Mouse (Mus musculus): ENCODE data around the gene Map4k1.

Map4k1 gene

DNA sequence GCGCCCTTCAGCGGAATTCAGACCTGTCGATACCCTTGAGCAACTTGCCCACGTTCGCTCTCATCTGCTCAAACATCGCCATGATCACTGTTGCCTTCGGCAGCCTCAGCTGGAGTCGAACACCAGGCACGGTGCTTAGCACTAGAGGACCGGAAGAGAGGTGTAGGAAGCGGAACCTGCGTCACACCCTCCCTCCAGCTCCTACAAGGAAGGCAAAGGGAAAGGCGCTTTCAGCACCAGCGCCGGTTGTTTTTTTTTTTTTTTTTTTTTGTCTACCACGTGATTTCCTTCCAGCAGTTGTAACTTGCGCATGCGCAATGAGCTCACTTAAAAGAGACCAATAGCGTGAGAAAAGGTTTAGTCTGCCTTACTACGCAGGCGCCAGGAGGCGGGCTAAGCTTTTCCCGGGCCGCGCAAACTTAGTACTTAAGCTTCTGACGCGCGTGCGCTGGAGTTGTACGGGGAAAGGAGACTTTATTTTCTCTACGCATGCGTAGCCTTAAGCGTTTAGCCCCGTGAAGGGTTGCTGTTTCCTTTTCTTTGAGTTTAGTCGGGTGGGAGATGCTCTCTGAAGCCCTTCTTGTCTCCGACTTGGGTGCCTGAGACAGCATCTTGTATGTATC, at the start of gene Map4k1, which contains the start of gene Eif3k:
Map4k1 (plus strand) TSS at position 400 of the 623 bp plus-strand sequence.
Eif3k (minus strand) TSS at position 214 of the 623 bp plus-strand sequence.
- ATAC-seq (ENCODE audit: insufficient number of reproducible peaks, low FRiP score, low TSS enrichment): peak; percentile 96

DNA sequence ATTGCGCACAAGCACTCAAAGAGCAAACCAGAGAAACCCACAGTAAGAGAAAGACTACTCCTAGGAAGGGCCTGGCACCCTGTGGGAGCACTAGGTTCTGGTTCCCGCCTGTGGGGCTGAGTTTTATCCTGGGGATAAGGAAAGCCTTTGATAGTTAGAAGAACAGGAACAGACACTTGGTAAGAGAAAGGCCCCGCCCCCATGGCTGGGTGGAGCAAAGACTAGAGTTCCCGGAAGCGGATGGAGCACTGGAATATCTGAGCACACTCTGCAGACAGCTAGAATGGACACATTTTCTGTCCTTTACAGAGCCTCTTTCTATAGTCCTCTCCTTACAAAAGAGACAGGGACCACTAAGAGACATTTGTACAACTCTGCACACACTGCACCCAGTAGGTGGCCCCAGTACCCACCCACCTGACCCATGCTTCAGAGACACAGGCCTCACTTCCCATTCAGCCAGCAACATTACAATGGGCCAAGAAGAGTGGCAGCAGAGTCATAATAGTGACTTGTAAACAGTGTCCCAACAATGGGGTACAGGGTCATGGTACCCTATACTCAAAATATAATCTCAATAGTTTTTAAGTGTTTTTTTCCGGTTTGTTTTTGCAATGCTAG, 49.3 kb upstream of the Map4k1 start:
- ATAC-seq (ENCODE audit: insufficient number of reproducible peaks, low FRiP score, low TSS enrichment): no peak

DNA sequence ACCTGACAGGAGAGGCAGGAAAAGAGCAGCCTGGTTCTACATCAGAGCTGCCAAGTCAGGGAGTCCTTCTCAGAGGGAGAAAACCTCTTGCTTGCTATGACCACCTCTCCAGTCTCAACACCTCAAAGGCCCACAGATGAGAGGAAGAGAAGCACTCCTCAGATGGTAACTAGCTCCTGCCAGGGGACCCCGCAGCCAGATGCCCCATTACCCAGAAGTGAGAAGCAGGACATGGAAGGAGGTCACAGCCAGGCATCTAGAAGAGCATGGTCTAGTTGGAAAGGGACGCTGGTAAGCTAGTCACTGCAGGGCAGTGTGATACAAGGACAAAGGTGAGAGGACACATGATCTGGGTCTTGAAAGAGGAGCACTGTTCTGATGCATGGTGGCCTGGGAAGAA, 48.0 kb upstream of the Map4k1 start:
- no peak for ATAC-seq (ENCODE audit: insufficient number of reproducible peaks, low FRiP score, low TSS enrichment)

DNA sequence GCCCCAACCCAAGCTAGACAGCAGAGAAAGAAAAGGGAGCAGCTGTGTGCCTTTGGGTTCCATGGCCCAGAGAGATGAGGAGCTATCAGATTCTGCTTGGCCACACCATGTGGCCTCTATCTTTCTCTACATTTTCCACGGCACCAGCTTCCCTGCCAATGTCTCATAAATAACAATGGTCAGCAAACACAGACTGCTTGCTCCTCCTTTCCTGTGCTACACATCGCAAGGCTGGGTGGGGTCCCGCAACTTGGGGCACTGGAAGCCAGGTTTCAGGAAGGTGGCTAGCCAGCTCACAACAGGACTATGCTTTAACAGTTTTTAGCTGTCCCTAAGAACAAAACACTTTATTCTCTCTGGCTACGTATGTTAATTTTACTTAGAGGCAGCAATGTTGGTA, 45.1 kb upstream of the Map4k1 start:
- no peak for ATAC-seq (ENCODE audit: insufficient number of reproducible peaks, low FRiP score, low TSS enrichment)

DNA sequence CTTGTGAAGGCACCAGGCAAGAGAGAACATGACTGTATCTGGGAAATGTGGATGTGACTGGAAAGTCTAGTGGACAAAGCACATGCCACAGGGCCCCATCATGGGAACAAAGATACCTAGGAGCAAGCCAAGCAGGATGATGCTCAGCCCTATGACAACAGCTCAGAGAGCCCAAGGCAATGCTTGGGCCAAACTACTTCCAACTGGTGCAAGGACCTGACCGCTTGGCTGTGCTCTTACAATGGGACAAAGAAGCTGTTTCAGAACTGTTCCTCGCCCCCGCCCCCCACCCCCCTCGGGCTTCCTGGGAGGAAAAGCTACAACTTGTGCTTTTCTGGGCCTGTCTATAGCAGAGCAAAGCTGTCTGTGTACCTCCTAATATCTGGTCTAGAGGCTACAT, 43.2 kb upstream of the Map4k1 start:
- ATAC-seq (ENCODE audit: insufficient number of reproducible peaks, low FRiP score, low TSS enrichment): no peak

DNA sequence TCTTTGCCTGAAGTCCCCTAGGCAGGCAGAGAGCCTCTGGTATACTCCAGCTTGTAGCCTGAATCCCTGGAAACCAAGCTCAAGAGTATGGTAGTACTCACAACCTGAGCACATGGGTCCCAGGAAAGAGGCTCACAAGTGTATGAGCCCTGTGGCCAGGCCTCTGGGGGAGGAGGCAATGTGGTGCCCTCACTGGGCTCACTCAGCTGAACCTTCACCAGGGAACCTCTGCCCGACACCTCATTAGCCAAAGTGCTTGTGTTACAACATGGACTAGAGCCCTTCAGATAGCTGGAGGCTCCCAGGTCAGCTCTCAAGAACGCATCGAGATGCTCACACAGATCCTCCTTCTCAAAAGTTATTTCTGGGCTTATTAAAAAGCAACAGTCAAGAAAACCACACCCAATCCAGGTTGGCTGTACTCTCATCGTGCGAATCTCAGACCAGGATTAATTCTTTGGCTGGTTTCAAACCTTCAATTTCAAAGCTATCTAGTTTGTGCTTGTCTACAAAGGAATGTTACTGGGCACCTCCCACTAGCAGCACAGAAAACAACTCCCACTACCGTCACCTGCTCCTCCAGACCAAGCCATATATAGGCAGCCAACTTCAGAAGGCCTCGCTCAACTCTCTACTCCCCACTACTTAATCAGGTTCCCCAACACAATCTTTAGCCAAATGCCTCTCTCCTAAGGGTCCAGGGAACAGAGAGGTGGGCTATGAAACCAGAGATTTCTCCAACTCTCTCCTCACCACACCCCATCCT, 42.2 kb upstream of the Map4k1 start:
- ATAC-seq (ENCODE audit: insufficient number of reproducible peaks, low FRiP score, low TSS enrichment): no peak

DNA sequence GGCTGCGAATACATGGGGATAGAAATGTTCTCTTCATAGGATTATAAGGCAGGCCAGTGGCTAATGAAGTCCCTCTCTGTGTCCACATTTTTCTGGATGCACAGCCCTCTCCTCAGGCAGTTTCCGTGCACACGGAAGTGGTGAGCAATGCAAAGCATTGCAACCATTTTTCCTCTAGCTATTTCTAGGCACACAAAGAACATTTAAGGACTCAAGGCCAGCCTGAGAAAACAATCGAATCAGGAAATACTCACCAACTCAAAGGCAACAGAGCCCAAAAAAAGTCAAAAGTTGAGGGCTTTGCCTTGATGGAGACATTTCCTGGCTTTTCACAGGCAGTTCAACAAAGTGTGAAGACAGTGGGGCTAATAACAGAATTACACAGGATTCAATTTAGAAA, 40.7 kb upstream of the Map4k1 start:
- ATAC-seq (ENCODE audit: insufficient number of reproducible peaks, low FRiP score, low TSS enrichment): no peak

DNA sequence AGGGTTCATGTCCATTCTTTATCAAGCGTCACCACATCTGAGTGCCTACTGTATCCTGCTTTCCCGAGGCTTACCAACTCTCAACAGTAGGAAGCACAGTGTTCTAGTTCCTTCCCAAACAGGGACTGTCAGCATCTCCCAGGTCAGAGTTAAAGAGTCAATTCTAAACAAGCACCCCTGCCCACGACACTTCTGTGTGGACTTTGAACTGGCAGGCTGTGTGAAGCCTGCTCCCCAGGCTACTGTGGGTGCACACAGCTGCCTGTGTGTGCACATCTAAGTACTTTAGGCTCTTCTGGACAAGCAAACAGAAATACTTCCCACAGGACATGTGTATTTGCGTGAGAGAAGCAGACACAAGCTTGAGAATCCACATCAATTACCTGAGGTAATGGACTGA, 40.3 kb upstream of the Map4k1 start:
- ATAC-seq (ENCODE audit: insufficient number of reproducible peaks, low FRiP score, low TSS enrichment): no peak

DNA sequence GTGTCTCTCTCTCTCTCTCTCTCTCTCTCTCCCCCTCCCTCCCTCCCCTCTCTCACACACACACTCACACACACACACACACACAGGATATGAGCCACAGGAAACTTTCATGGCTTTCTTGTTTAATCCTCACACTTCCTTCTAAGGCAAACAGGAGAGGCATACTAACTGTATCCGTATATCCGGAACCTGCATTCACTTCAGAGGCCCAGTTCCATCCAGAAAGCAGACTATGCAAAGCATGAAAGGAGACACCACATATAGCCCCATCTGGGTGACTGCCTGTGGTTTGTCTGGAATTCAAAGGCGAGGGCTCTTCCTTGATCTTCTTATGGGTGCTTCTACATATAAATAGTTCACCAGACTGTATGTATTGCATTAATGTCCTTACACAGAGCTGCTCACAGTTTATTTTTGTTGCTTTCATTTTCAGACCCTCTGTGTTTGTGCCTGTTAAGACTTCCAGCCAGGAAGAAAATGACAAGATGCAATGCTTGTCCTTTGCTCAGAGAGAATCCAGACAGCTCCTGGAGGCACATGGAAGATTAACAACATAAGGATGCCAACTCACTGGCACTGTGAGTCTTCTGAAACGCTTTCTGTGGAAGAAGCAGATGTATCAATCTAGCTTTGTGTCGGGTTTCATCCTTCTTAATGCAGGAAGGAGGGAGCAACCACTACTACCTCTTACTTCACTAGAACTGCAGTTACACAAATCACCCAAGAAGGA, 38.2 kb upstream of the Map4k1 start:
- ATAC-seq (ENCODE audit: insufficient number of reproducible peaks, low FRiP score, low TSS enrichment): no peak

DNA sequence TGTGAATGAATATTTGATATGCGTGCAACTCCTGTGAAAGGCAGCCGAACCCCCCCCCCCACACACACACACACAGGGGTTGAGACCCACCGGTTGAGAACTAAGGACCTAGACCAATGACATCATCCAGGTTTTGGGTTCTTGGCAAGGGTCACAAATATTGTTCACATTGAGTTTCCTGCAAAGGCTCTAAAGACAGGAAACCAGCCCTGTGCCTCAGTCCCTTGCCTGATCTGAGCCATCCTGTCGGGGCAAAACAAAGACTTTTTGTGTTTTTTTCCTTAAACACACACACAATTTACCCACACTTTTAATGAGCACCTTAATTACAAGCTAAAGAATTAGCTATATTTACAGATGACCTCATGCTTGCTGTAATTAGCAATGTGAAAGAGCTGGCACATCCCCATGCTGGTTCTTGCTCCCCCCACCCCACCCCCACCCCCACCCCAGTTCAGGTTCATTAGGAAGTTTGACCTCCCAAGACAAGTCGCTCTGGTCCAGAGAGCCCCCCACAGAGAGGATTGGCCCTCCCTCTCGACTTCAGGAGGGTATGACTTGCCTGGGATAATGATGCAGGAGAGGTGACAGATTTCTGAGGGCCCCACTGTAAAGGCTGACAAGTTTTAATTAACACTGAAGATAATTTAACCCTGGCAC, 37.0 kb upstream of the Map4k1 start:
- ATAC-seq (ENCODE audit: insufficient number of reproducible peaks, low FRiP score, low TSS enrichment): no peak

DNA sequence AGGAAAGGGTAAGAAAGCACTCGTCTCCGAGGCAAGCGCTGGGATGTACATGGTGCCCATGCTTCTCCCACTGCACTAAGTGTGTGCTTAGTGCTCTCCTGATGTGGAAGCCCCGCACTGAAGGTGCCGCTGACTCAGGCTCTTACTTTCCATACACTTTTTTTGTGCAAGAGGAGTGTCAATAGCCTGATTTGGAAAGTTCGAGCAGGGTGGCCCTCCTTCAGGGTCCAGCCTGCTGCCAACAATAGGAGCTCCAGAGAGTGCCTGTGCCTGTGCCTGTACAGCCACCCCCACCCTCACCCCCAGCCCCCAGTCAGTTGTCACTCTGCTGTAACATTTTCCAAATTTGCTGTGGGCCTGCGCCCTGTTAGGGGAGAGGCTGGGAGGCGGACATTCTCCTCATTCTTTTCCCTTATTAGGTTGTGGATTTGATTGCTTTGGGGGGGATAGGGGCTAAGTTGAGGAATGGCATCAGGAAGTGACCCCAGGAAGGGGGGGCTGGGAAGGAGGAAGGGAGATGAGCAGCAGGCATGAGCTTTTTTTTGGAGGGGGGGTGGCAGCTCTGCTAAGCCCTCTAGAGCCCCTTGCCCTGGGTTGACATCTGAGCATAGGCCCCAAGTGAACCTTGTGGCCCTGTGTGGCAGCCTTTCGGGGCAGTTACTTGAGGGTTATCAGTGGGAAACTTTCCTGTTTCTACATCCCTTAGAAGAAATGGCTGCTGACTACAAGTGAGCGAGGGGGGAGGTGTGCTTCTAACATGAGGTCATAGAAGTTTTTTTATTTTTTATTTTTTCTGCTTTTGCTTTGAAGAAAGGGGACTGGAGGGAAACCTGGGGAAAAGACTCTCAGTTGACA, 36.2 kb upstream of the Map4k1 start:
- ATAC-seq (ENCODE audit: insufficient number of reproducible peaks, low FRiP score, low TSS enrichment): no peak

DNA sequence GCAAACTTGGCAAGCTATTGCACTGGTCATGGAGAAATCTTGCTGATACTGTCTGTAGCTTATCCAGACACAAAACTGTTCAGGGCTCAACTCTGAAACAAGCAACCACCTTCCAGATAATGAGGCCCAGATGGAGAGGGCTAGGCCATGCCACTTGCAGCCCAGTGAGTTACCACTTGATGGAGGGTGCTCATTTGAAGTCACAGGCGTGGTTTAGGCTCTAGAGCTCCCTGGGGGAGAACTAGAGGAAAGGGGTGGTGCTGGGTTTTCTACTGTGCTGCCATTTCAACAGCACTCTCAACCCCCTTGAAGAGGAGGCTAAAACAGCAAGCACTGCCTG, 35.6 kb upstream of the Map4k1 start:
- no peak for ATAC-seq (ENCODE audit: insufficient number of reproducible peaks, low FRiP score, low TSS enrichment)

DNA sequence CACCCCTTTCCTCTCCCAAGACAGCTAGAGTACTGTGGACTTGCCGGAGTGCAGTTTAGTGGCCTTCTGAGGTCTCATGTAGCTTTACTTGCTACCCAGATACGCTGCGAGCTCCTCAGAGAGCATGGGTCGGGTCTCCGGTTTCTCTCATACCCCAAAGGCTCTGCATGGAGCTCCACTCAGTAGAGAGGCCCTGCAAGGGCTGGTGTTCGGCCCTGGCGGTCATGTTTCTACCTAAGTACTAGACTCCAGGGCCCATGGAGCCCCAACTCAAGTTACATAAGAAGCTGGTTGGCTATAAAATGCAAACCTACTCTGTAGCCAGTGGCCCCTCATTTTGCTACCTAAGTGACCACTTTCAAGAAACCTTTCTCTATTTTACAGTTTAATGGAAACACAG, 33.1 kb upstream of the Map4k1 start:
- ATAC-seq (ENCODE audit: insufficient number of reproducible peaks, low FRiP score, low TSS enrichment): no peak

DNA sequence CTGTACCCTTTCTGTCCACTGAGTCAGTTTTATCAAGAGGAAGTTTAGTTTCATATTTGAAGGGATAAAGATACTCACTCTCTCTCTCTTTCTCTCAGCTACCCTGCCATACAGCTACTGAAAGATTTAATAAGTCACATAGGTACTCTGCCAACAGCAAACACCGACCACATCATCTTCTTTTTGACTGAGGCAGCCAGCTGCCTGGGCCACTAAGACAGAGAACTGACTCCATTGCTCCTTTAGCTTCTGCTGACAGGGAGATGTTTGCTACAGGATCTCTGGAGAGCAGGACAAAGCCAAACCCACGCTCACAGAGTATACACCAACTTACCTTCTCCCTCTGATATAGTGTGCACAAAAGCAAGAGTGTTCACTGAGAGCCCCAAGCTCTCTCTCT, 32.6 kb upstream of the Map4k1 start:
- no peak for ATAC-seq (ENCODE audit: insufficient number of reproducible peaks, low FRiP score, low TSS enrichment)

DNA sequence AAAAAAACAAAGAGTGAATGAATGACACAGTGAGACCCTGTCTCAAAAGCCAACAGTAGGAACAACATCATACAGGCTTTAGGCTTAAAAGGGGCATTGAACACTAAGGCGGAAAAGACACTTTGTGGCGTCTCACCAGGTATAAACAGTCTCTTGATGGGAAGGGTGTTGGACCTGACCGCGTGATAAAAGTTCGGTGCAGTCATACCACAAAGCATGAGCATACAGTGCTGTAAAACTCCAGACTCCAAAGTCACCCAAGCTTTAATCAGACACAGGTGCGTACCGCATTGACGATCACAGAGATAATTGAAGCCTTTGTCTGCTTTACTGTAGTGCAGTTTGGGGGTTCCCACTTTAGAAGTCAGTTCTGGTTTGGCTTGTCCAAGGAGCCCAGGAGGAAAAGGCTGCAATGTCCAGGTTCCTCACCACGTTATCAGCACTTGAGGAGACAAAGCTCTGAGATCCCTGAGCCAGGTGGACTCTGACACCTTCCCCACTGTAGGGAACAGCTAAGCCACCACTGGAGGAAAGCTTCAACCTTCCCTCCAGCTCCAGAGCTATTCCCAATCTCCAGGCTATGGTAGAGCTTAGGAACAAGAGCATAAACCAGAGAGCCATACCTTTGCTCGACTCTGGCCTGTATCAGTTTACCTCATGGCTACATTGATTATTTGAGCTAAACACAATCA, 31.4 kb upstream of the Map4k1 start:
- no peak for ATAC-seq (ENCODE audit: insufficient number of reproducible peaks, low FRiP score, low TSS enrichment)

DNA sequence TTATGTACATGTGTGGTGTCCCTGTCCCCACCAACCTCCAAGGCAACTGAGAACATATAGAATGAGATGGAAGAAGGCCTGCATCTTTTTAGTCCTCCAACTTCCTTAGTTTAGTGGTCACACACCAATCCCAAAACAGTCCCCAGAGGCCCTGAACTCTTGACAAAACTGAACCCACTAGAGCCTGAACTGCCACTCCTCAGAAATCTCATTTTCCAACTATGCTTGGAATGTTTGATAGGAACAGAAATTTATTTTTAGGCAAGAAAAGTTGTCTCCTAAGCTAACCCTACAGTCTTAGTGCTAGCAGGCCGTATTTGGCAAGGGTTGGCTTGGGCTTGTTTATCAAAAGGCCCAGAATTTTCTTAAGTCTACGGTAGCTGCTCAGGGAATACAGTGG, 30.1 kb upstream of the Map4k1 start:
- no peak for ATAC-seq (ENCODE audit: insufficient number of reproducible peaks, low FRiP score, low TSS enrichment)

DNA sequence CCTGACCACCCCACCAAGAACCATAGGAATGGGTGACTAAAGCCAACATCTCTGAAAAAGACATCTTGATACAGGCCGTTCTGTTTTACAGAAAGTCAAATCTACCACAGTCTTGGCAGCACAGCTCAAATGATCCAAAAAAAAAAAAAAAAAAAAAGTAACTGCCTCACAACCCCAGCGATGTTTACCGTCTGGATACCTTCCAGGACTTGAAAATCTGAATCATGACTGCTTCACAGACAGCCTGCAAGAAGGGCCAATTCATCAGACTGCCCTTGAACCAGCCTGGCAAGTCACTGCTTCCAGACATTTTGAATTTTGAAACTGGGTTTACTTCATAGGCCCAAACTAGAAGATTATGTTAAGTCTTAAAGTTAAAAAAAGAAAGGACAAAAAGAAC, 29.1 kb upstream of the Map4k1 start:
- no peak for ATAC-seq (ENCODE audit: insufficient number of reproducible peaks, low FRiP score, low TSS enrichment)

DNA sequence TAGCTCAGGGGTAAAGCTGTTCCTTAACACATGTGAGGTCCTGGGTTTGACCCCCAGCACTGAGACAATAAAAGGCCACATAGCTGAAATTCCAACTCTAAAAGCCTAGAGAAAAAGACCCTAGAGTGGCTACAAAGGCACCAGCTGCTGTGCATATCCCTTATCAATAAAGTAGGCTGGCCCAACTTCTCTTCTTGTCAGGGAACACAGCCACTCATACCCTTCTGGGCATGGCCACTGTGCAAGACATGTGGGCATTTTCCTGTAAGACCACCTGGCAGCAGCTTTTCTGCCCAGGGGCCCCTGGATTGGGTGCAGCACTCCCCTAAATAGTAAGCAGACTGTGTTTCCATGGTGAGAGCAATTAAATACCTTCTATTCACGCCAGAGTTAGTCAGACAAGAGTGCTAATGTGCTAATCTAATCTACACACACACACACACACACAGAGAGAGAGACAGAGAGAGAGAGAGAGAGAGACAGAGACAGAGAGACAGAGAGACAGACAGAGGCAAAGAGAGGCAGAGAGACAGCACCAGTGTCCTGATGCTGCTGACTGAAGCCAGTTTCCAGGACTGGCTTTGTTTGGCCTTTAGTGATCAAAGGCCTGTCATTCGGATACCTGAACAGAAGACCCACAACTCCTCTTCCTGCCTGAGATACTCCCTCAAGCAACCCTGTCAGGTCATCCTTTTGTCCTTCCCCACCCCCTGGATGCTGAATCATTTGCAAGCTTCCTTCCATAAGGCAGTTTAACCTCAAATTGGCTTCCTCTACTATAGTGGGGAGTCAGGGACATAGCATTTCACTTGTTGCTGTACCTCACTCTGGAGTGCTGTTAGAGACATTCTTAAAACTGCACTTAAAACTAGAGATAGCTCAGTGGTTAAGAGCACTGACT, 28.1 kb upstream of the Map4k1 start:
- no peak for ATAC-seq (ENCODE audit: insufficient number of reproducible peaks, low FRiP score, low TSS enrichment)

All from cerebellum, adult (tissue).